Mouse (Mus musculus): Measurements from ENCODE around the gene Arhgef6. TPM values are rescaled to one million over a fixed set of nuclear protein-coding genes. Genes with fewer than 3 reads are reported as not detected.

The Arhgef6 gene
- polyA plus RNA-seq (2012; rRNA removed; ENCODE audit: low replicate concordance), result 1.3 and 1.4 TPM in 2 replicates

GRCm38 (mm10) chrX:57338371-57339211, at the start of gene Arhgef6:
TSS of gene Arhgef6 (minus strand) at chrX:57338729.

GRCm38 (mm10) chrX:57211876-57212275, 126.7 kb downstream of the Arhgef6 start, which contains the start of gene Cd40lg:
TSS of gene Cd40lg (plus strand) at chrX:57212143.

Other genes starting within 250 kb of the Arhgef6 start
- 0.07 TPM in 1 of 2 replicates, not detected in the other for gene Cd40lg, start 126.6 kb downstream of the Arhgef6 start, polyA plus RNA-seq (2012; rRNA removed; ENCODE audit: low replicate concordance)
- 2.3 and 2.8 TPM in 2 replicates for gene Rbmx, start 54.3 kb upstream of the Arhgef6 start, polyA plus RNA-seq (2012; rRNA removed; ENCODE audit: low replicate concordance)
- gene Gm364, start 70.4 kb upstream of the Arhgef6 start, polyA plus RNA-seq (2012; rRNA removed; ENCODE audit: low replicate concordance), result not detected in 2 replicates
- gene Gpr101, start 165.0 kb upstream of the Arhgef6 start, polyA plus RNA-seq (2012; rRNA removed; ENCODE audit: low replicate concordance), result not detected in 2 replicates

All from duodenum, adult 2 months (tissue).